17 mouse cellular contexts compared by ENCODE assay signal in genomic region chr1:72414133-72414532, GRCm38 (mm10).
DNase-seq lines count a peak whose midpoint lies in the region; ATAC-seq and TF ChIP-seq lines count a peak whose summit lies in the region.
"Had no signal": no experiment of that assay in that cellular context is flagged by ENCODE, and none has a peak within 500 bp of the region (broad histone marks: within the 10 kb centered on the region; RNA-seq: fewer than 3 reads in every experiment).

No protein-coding gene starts in this region.

- H3K9me3 ChIP-seq in midbrain, embryonic 10.5 days (replicated peaks): no peaks in the 10 kb centered on the region
- H3K9me3 ChIP-seq in midbrain, embryonic 15.5 days: no peaks in the 10 kb centered on the region
- no peaks in the 10 kb centered on the region for H3K9me3 ChIP-seq in forebrain, postnatal 0 days (ENCODE audit: low read length)
- H3K9me3 ChIP-seq in stomach, postnatal 0 days (ENCODE audit: control insufficient read depth, low read length): no peaks in the 10 kb centered on the region
- H3K9me3 ChIP-seq: limb, embryonic 10.5 days; megakaryocyte, embryonic 14.5 days had no signal

- H3K4me3 ChIP-seq in midbrain, embryonic 10.5 days: no peak overlapping the region
- no peak overlapping the region for H3K4me3 ChIP-seq in midbrain, embryonic 15.5 days
- H3K4me3 ChIP-seq in forebrain, postnatal 0 days (ENCODE audit: low read depth, low read length): no peak overlapping the region
- no peak overlapping the region for H3K4me3 ChIP-seq in stomach, postnatal 0 days (ENCODE audit: low read depth, low read length)
- H3K4me3 ChIP-seq: erythroblast, embryonic 14.5 days; limb, embryonic 10.5 days; megakaryocyte, embryonic 14.5 days had no signal

- H3K9ac ChIP-seq in midbrain, embryonic 15.5 days: no peak overlapping the region
- H3K9ac ChIP-seq in forebrain, postnatal 0 days: 0 out of 2 replicates have a peak overlapping the region, but pooled peaks have one; percentile 7
- no peak overlapping the region for H3K9ac ChIP-seq in stomach, postnatal 0 days (ENCODE audit: low read length)
- H3K9ac ChIP-seq: liver, postnatal 0 days had no signal

- TF ChIP-seq CTCF in forebrain, postnatal 0 days (IDR thresholded peaks at IDR 0.05; ENCODE audit: low read depth): no peak
- no peak for TF ChIP-seq CTCF in stomach, postnatal 0 days (IDR thresholded peaks at IDR 0.05; ENCODE audit: low read depth)

- WGBS in midbrain, embryonic 10.5 days: 79% methylated on average over 8 of the region's 8 CpGs
- WGBS in midbrain, embryonic 15.5 days: 31% methylated on average over 8 of the region's 8 CpGs
- 30% methylated on average over 8 of the region's 8 CpGs for WGBS in forebrain, postnatal 0 days
- 66% methylated on average over 8 of the region's 8 CpGs for WGBS in stomach, postnatal 0 days

- H3K4me1 ChIP-seq in midbrain, embryonic 10.5 days: peaks cover 29% of the 10 kb centered on the region
- no peaks in the 10 kb centered on the region for H3K4me1 ChIP-seq in midbrain, embryonic 15.5 days
- H3K4me1 ChIP-seq in forebrain, postnatal 0 days (ENCODE audit: insufficient read depth): 0 out of 2 replicates have a peak, but pooled peaks cover 10% of the 10 kb centered on the region
- no peaks in the 10 kb centered on the region for H3K4me1 ChIP-seq in stomach, postnatal 0 days (replicated peaks; ENCODE audit: control insufficient read depth, insufficient read depth)
- H3K4me1 ChIP-seq: megakaryocyte, embryonic 14.5 days had no signal

- ATAC-seq in midbrain, embryonic 15.5 days (replicated peaks): no peak
- peak; percentile 81 for ATAC-seq in forebrain, postnatal 0 days
- peak; percentile 5; the same call in 1 of the 2 replicates for ATAC-seq in stomach, postnatal 0 days (ENCODE audit: low FRiP score, low TSS enrichment)
- ATAC-seq: CD4-positive, CD25-positive, alpha-beta regulatory T cell, adult 4 months; liver, postnatal 0 days had no signal

- DNase-seq in midbrain, embryonic 10.5 days (ENCODE audit: low spot score): no peak
- DNase-seq in forebrain, postnatal 0 days: peak; percentile 71
- DNase-seq in layer of hippocampus, postnatal 14 days (ENCODE audit: low spot score in 2 of 2): peak; percentile 53 to 57
- no peak for DNase-seq in stomach, postnatal 0 days (ENCODE audit: low spot score)
- no peak for DNase-seq in T-cell, adult 2 months (ENCODE audit: low spot score)
- DNase-seq in cerebellum, adult 9-10 months: no peak
- no peak for DNase-seq in spleen, adult 18-20 months
- DNase-seq: adrenal gland, postnatal 25 days; heart, adult 11 months; kidney, postnatal 25 days; liver, postnatal 0 days; thymus, postnatal 36 days had no signal

- no peak overlapping the region for H3K4me2 ChIP-seq in midbrain, embryonic 15.5 days
- H3K4me2 ChIP-seq in forebrain, postnatal 0 days (ENCODE audit: low read depth): peak overlapping the region; percentile 17; the same call in 1 of the 2 replicates
- H3K4me2 ChIP-seq in stomach, postnatal 0 days (replicated peaks; ENCODE audit: low read depth): no peak overlapping the region

- no peaks in the 10 kb centered on the region for H3K36me3 ChIP-seq in midbrain, embryonic 10.5 days
- no peaks in the 10 kb centered on the region for H3K36me3 ChIP-seq in midbrain, embryonic 15.5 days (replicated peaks)
- H3K36me3 ChIP-seq in forebrain, postnatal 0 days (ENCODE audit: insufficient read depth): no peaks in the 10 kb centered on the region
- no peaks in the 10 kb centered on the region for H3K36me3 ChIP-seq in stomach, postnatal 0 days (ENCODE audit: control insufficient read depth, insufficient read depth, low read length)
- H3K36me3 ChIP-seq: limb, embryonic 10.5 days had no signal

- no peaks in the 10 kb centered on the region for H3K27me3 ChIP-seq in midbrain, embryonic 10.5 days (ENCODE audit: low read depth, poor library complexity, severe bottlenecking)
- H3K27me3 ChIP-seq in midbrain, embryonic 15.5 days (replicated peaks): no peaks in the 10 kb centered on the region
- no peaks in the 10 kb centered on the region for H3K27me3 ChIP-seq in forebrain, postnatal 0 days (ENCODE audit: insufficient read depth, low read length)
- H3K27me3 ChIP-seq in stomach, postnatal 0 days (ENCODE audit: control insufficient read depth, insufficient read depth, low read length): no peaks in the 10 kb centered on the region
- H3K27me3 ChIP-seq: megakaryocyte, embryonic 14.5 days had no signal

- no peak for TF ChIP-seq EP300 in stomach, postnatal 0 days (optimal IDR thresholded peaks at IDR 0.05)

- peak overlapping the region; percentile 42 for H3K27ac ChIP-seq in midbrain, embryonic 10.5 days (replicated peaks)
- H3K27ac ChIP-seq in midbrain, embryonic 15.5 days: no peak overlapping the region
- peak overlapping the region; percentile 81 for H3K27ac ChIP-seq in forebrain, postnatal 0 days (ENCODE audit: low read depth, low read length)
- H3K27ac ChIP-seq in stomach, postnatal 0 days (replicated peaks): no peak overlapping the region
- H3K27ac ChIP-seq: limb, embryonic 10.5 days had no signal

Comparison
In these comparisons a context has a peak if more than half of its experiments do, and no peak if none do; other contexts are left out.
1. H3K27ac ChIP-seq: peak in midbrain, embryonic 10.5 days (single experiment) and forebrain, postnatal 0 days (single experiment); none in midbrain, embryonic 15.5 days (single experiment) and stomach, postnatal 0 days (single experiment).
2. DNase-seq: peak in forebrain, postnatal 0 days (single experiment) and layer of hippocampus, postnatal 14 days (2 of 2); none in midbrain, embryonic 10.5 days (single experiment), stomach, postnatal 0 days (single experiment), T-cell, adult 2 months (single experiment), cerebellum, adult 9-10 months (single experiment) and spleen, adult 18-20 months (0 of 2).